Mouse (Mus musculus): ENCODE data around the gene Olfr1135.

The Olfr1135 gene

GRCm38 (mm10) chr2:87673564-87673963, at the start of gene Olfr1135:
Gene Olfr1135, minus strand, starts transcription at chr2:87673664.
- no peak for DNase-seq (ENCODE audit: low read depth in 2 of 2, low spot score in 2 of 2)

GRCm38 (mm10) chr2:87713079-87713478, 39.6 kb upstream of the Olfr1135 start, which contains the start of gene Olfr1137:
Gene Olfr1137, minus strand, starts transcription at chr2:87713179.
- DNase-seq (ENCODE audit: low read depth in 2 of 2, low spot score in 2 of 2): no peak

GRCm38 (mm10) chr2:87693847-87694246, 20.4 kb upstream of the Olfr1135 start, which contains the start of gene Olfr1136:
Gene Olfr1136, minus strand, starts transcription at chr2:87693947.
- no peak for DNase-seq (ENCODE audit: low read depth in 2 of 2, low spot score in 2 of 2)

GRCm38 (mm10) chr2:87658360-87658759, 15.1 kb downstream of the Olfr1135 start, which contains the start of gene Olfr1134:
Gene Olfr1134, minus strand, starts transcription at chr2:87658460.
- DNase-seq (ENCODE audit: low read depth in 2 of 2, low spot score in 2 of 2): no peak

- no peak for DNase-seq (ENCODE audit: low read depth in 2 of 2, low spot score in 2 of 2)
These were observed 26.2 kb downstream of the Olfr1135 start, which contains the start of gene Olfr1133 for GRCm38 (mm10) chr2:87647274-87647673. Gene Olfr1133, minus strand, starts transcription at chr2:87647374.

- DNase-seq (ENCODE audit: low read depth in 2 of 2, low spot score in 2 of 2): no peak
These were observed 31.0 kb downstream of the Olfr1135 start for GRCm38 (mm10) chr2:87642441-87642840.

GRCm38 (mm10) chr2:87637435-87637834, 36.0 kb downstream of the Olfr1135 start, which contains the start of gene Olfr1132:
Gene Olfr1132, minus strand, starts transcription at chr2:87637535.
- no peak for DNase-seq (ENCODE audit: low read depth in 2 of 2, low spot score in 2 of 2)

- no peak for DNase-seq (ENCODE audit: low read depth in 2 of 2, low spot score in 2 of 2)
These were observed 46.7 kb downstream of the Olfr1135 start, which contains the start of gene Olfr1131 for GRCm38 (mm10) chr2:87626804-87627203. Gene Olfr1131, plus strand, starts transcription at chr2:87627104.

All from CD8-positive naive resting alpha-beta T cell, adult 2 months (primary cell).